Mouse (Mus musculus): Measurements from ENCODE around the gene Abcc10.

GRCm38 (mm10) chr17:46351026-46351700, 23.0 kb upstream of the Abcc10 start:
- TF ChIP-seq CTCF (IDR thresholded peaks at IDR 0.05; ENCODE audit: borderline replicate concordance, insufficient read depth, low read depth, low read length) = no peak
- no peak for TF ChIP-seq POLR2A (IDR thresholded peaks at IDR 0.05; ENCODE audit: borderline replicate concordance, insufficient read depth, low read length)

Data from cerebellum, adult 2 months (tissue).